Mouse (Mus musculus): ENCODE measurements around the gene Aloxe3.

Aloxe3 gene

DNA sequence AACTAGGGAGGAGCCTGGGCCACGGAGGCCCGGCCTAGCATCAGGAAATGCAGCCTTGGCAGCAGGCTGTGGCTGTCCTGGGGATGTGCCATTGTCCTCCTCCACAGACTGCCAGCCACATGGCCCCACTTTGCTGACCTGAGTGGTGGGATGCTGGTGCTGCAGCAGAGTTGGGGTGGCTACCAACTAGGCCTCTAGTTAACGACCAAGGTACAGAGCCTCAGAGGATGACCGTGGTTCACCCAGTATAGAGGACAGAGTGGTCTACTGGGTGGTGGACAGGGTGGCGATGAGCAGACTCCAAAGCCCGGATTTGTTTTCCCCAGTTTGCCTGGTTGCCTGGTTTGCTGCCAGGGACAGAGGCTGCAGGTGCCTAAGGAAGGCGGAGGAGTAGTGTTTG is 49.0 kb downstream of the Aloxe3 start:
- DNase-seq (ENCODE audit: low read depth, low spot score): no peak

DNA sequence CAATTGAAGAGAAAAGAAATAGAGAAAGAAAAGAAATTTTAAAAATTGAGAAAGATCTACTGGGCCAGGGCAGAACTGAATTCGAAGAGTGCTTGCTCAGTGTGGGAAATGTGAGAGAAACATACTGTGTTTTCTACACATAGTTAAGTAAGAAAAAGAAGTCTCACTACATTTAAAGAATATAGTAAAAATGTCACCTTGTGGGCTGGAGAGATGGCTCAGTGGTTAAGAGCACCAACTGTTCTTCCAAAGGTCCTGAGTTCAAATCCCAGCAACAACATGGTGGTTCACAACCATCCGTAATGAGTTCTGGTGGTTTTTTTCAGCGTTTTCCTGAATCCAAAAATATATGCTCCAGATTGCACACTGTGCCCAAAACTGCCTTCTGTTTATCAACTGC is 52.8 kb downstream of the Aloxe3 start:
- no peak for DNase-seq (ENCODE audit: low read depth, low spot score)

DNA sequence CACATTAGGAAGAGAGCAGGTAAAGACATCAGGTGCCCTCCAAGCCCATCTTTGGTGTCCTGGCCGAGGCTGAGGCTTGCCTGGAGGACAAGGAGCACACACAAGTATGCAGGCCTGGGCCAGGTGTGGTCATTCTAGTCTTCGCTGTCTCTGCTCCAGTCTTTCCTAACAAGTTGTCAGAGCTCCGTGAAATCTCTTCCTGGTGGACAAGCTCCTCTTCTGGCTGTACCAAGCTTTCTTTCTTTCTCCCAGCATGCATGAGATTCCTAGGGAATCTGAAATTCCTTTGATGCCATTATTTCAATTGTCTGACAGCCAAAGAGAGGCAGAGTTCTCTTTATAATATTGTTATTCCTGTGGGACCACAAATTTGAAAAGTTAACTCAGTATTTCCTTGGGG is 53.8 kb downstream of the Aloxe3 start:
- DNase-seq (ENCODE audit: low read depth, low spot score): no peak

DNA sequence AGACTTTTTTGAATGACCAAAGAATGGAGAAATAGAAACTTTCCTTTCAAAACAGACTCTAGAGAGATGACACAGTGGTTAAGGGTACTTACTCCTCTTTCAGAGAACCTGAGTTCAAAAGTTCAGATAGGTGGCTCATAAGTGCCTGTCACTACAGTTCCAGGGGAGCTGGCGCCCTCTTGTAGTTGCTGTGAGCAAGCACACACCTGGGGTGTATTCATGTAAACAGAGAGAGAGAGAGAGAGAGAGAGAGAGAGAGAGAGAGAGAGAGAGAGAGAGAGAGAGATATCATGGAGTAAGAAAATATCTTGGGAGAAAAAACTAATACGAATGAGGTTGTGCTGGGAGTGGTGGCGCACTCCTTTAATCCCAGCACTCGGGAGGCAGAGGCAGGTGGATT is 54.4 kb downstream of the Aloxe3 start:
- no peak for DNase-seq (ENCODE audit: low read depth, low spot score)

DNA sequence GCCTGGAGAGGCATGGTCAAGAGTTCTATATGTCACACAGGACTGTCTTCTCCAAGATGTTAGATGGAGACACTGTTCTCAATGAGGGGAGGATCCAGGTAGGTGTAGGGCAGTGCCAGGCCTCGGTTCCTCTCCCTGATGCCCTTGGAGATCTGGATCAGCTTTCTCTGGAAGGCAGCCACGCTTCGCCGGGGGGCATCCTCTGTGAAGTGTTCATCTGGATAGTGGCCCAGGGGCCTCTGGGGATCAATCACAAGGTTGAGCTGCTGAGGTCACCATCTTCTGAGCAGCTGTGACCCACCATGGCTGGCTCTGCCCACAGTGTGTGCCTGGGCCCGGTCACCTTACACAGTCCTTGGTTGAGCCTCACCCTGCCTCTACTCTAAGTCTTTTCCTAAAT is 59.3 kb downstream of the Aloxe3 start:
- no peak for DNase-seq (ENCODE audit: low read depth, low spot score)

DNA sequence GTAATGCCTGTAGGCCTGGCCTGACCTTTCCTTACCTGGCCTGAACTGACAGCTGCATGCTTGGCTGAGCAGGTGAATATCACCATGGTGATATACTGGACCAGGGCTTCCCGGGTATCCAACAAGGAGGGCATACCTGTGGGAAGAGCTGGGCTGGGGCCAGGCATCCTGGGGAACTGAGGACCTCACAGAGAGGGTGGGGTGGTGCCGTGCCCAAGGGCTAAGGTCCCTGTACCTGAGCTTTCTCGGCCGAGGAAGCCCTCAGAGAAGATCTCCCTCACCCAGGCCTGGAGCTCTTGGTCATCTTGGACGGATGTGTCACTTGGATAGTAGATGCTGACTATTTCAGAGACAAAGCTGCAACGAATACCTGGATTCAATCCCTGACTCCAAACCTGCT is 60.2 kb downstream of the Aloxe3 start:
- DNase-seq (ENCODE audit: low read depth, low spot score): no peak

DNA sequence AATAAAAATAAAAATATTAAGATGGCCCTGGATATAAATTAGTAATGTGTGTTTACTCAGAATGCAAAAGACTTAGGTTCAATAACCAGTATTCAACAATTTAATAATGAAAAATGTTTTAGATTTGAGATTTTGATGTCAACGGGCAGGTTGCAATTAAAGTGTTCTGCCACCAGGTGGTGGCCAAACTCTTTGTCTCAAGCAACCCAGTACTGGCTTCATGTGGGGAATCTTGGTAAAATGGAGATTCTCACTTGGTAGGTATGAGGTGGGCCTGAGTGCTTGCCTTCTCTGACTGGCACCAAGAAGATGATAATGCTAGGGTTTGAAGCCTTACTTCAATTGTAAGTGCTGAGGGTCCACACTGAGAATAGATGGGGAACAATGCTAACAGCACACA is 67.1 kb downstream of the Aloxe3 start:
- DNase-seq (ENCODE audit: low read depth, low spot score): peak; percentile 48

DNA sequence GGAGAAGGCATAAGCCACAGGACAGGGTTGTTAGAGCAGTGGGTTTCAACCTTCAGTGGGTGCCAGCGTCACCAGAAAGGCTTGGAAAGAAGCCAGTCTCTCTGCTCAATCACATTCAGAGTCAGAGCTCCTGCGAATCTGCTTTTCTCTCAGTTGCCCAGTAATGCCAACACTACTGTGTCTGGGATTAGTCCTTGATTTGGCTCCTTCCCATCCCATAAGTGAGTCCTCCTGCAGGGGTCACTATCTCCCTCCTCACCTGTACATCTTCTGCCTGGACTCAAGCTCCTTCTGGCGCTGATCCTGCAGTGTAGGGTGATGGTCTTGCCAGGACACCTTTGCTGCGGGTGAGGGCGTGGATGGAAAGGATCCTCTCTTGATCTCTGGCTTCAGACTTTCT is 71.1 kb downstream of the Aloxe3 start:
- no peak for DNase-seq (ENCODE audit: low read depth, low spot score)

DNA sequence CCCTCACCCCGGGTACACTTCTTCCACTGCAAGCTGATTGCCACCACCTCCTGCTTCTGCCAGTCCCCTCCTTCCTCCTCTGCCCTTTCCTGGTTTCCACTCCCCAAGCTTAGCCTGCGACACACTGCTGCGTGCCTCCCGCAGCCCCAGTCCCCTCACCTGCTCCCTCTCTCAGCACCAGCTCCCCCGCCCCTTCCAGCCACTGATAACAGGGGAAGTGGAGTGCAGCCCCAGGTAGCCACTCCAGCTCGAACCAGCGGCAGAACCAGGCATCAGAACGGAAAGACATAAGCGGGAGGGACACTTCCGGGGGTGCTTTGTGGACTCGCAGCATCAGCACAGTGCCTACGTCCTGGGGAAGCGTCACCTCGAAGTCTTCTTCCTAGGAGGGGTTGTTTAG is 71.5 kb downstream of the Aloxe3 start:
- no peak for DNase-seq (ENCODE audit: low read depth, low spot score)

DNA sequence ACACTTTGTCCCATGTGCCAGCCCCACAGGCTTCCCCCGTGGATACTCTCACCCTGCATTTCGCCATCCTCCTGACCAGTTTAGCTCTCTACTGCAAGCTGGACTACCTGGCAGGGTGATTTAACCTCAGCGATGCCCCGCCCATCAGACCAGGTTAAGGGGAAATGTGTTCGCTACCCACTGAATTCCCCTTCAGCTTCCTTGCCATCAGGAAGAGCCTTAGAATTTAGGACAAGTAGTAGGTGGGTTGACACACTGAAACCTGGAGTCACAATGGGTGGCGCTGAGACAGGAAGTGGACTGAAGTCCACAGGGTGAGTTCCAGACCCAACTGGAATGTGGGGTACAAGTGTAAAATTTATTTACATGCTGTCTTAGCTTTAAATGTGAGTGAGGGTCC is 72.0 kb downstream of the Aloxe3 start, which contains the start of gene Alox8:
Gene Alox8, minus strand, starts transcription at position 101 of the 400 bp plus-strand sequence.
- DNase-seq (ENCODE audit: low read depth, low spot score): no peak

All from forelimb bud, embryonic 11.5 days (tissue).